Mouse (Mus musculus) ovary, adult 18-20 months (tissue): ENCODE results near the gene Zbtb45.
A peak's percentile ranks its signal among the peaks of the same experiment; 100 is the strongest.

Source experiments
- DNase-seq: peaks from one replicate; pipeline ENCODE4 v3.0.0; 2022; ENCODE audit warnings: low spot score, mixed read lengths

The Zbtb45 gene

GRCm38 (mm10) chr7:13033451-13034147 is 23.8 kb upstream of the Zbtb45 start:
- no peak for DNase-seq

- DNase-seq = no peak
Measured at GRCm38 (mm10) chr7:13032541-13032940, 22.7 kb upstream of the Zbtb45 start.

- no peak for DNase-seq
Measured at GRCm38 (mm10) chr7:13031983-13032382, 22.1 kb upstream of the Zbtb45 start.

GRCm38 (mm10) chr7:13031069-13031468 is 21.2 kb upstream of the Zbtb45 start:
- no peak for DNase-seq

GRCm38 (mm10) chr7:13028986-13029385 is 19.2 kb upstream of the Zbtb45 start:
- no peak for DNase-seq

GRCm38 (mm10) chr7:13025511-13026112 is 15.8 kb upstream of the Zbtb45 start:
- DNase-seq = no peak

- peak; percentile 58 for DNase-seq
Measured at GRCm38 (mm10) chr7:13024805-13025204, 15.0 kb upstream of the Zbtb45 start.

GRCm38 (mm10) chr7:13023928-13024731 is 14.3 kb upstream of the Zbtb45 start:
- peak; percentile 87 for DNase-seq

- peak; percentile 80 for DNase-seq
Measured at GRCm38 (mm10) chr7:13022773-13023535, 13.1 kb upstream of the Zbtb45 start.

- no peak for DNase-seq
Measured at GRCm38 (mm10) chr7:13015217-13015616, 5.4 kb upstream of the Zbtb45 start.

GRCm38 (mm10) chr7:13014275-13014839 is 4.5 kb upstream of the Zbtb45 start:
- no peak for DNase-seq

- no peak for DNase-seq
Measured at GRCm38 (mm10) chr7:13013671-13014070, 3.8 kb upstream of the Zbtb45 start.

GRCm38 (mm10) chr7:13009143-13010004 is 460 bp downstream of the Zbtb45 start:
- peak; percentile 89 for DNase-seq

GRCm38 (mm10) chr7:13007341-13008092 is 2.3 kb downstream of the Zbtb45 start:
- no peak for DNase-seq

- DNase-seq = no peak
Measured at GRCm38 (mm10) chr7:13006531-13006930, 3.3 kb downstream of the Zbtb45 start.

- DNase-seq = no peak
Measured at GRCm38 (mm10) chr7:13006011-13006410, 3.8 kb downstream of the Zbtb45 start.

GRCm38 (mm10) chr7:13003380-13003779 is 6.5 kb downstream of the Zbtb45 start:
- no peak for DNase-seq

GRCm38 (mm10) chr7:13001584-13001983 is 8.2 kb downstream of the Zbtb45 start:
- no peak for DNase-seq

GRCm38 (mm10) chr7:12998851-12999250 is 11.0 kb downstream of the Zbtb45 start, which contains the start of gene Trim28:
Gene Trim28 (plus strand): TSS chr7:12999114.
- DNase-seq = no peak

- no peak for DNase-seq
Measured at GRCm38 (mm10) chr7:12998053-12998452, 11.8 kb downstream of the Zbtb45 start, which contains the start of gene Slc27a5. Gene Slc27a5 (minus strand): TSS chr7:12998192.
